In genomic region chr1:132051746-132052145, GRCm38 (mm10) we compare ENCODE assay signal across 20 mouse cellular contexts. TPM values are rescaled to one million over a fixed set of nuclear protein-coding genes. Genes with fewer than 3 reads are reported as not detected.
DNase-seq lines count a peak whose midpoint lies in the region; ATAC-seq and TF ChIP-seq lines count a peak whose summit lies in the region.
"Had no signal": no experiment of that assay in that cellular context is flagged by ENCODE, and none has a peak within 500 bp of the region (broad histone marks: within the 10 kb centered on the region; RNA-seq: fewer than 3 reads in every experiment).

No protein-coding gene starts in this region.

- TF ChIP-seq CTCF in gastrocnemius, adult 2 months (IDR thresholded peaks at IDR 0.05): no peak

- no peak overlapping the region for H3K4me3 ChIP-seq in gastrocnemius, adult 2 months
- H3K4me3 ChIP-seq in midbrain, embryonic 11.5 days (ENCODE audit: low read depth, low read length): no peak overlapping the region
- H3K4me3 ChIP-seq in midbrain, embryonic 14.5 days (replicated peaks; ENCODE audit: low read depth, low read length): no peak overlapping the region
- H3K4me3 ChIP-seq in midbrain, embryonic 15.5 days: no peak overlapping the region
- H3K4me3 ChIP-seq: embryonic facial prominence, embryonic 13.5 days; heart, embryonic 12.5 days; hindbrain, embryonic 12.5 days; limb, embryonic 15.5 days; liver, embryonic 15.5 days; midbrain, embryonic 10.5 days; neural tube, embryonic 12.5 days had no signal

- H3K4me2 ChIP-seq in midbrain, embryonic 11.5 days: no peak overlapping the region
- no peak overlapping the region for H3K4me2 ChIP-seq in midbrain, embryonic 14.5 days (ENCODE audit: low read length)
- no peak overlapping the region for H3K4me2 ChIP-seq in midbrain, embryonic 15.5 days
- H3K4me2 ChIP-seq: embryonic facial prominence, embryonic 13.5 days; heart, embryonic 12.5 days; hindbrain, embryonic 12.5 days; limb, embryonic 15.5 days; liver, embryonic 15.5 days; neural tube, embryonic 12.5 days had no signal

- DNase-seq in gastrocnemius, adult 2 months: peak; percentile 66
- no peak for DNase-seq in gastrocnemius, postnatal 4 days (ENCODE audit: low spot score in 2 of 2)
- peak; percentile 14 for DNase-seq in midbrain, embryonic 11.5 days (ENCODE audit: low spot score, missing footprints)
- DNase-seq in midbrain, embryonic 14.5 days: no peak
- DNase-seq in cerebellum, adult 8-10 months: peak; percentile 50
- peak; percentile 51 to 52 for DNase-seq in cerebellum, postnatal 36 days
- DNase-seq: heart, adult 11 months; heart, postnatal 14 days; thymus, postnatal 4 days had no signal

- H3K36me3 ChIP-seq in midbrain, embryonic 11.5 days (ENCODE audit: control insufficient read depth, insufficient read depth, low read length): no peaks in the 10 kb centered on the region
- H3K36me3 ChIP-seq in midbrain, embryonic 14.5 days (ENCODE audit: control insufficient read depth, insufficient read depth, low read length): no peaks in the 10 kb centered on the region
- H3K36me3 ChIP-seq in midbrain, embryonic 15.5 days (replicated peaks): no peaks in the 10 kb centered on the region
- H3K36me3 ChIP-seq: embryonic facial prominence, embryonic 13.5 days; heart, embryonic 12.5 days; hindbrain, embryonic 12.5 days; limb, embryonic 15.5 days; liver, embryonic 15.5 days; midbrain, embryonic 10.5 days; neural tube, embryonic 12.5 days had no signal

- no peaks in the 10 kb centered on the region for H3K27me3 ChIP-seq in midbrain, embryonic 11.5 days (ENCODE audit: control insufficient read depth, insufficient read depth, low read length)
- H3K27me3 ChIP-seq in midbrain, embryonic 14.5 days (ENCODE audit: control insufficient read depth, insufficient read depth, low read length): no peaks in the 10 kb centered on the region
- no peaks in the 10 kb centered on the region for H3K27me3 ChIP-seq in midbrain, embryonic 15.5 days (replicated peaks)
- H3K27me3 ChIP-seq: CH12.LX; embryonic facial prominence, embryonic 13.5 days; hindbrain, embryonic 12.5 days; limb, embryonic 15.5 days; liver, embryonic 15.5 days; neural tube, embryonic 12.5 days had no signal

- WGBS in midbrain, embryonic 11.5 days: 83% methylated on average over 3 of the region's 3 CpGs
- 72% methylated on average over 3 of the region's 3 CpGs for WGBS in midbrain, embryonic 14.5 days
- WGBS in midbrain, embryonic 15.5 days: 66% methylated on average over 3 of the region's 3 CpGs

- intact Hi-C loops in gastrocnemius, adult 2 months (cut with DNase I): no loop called here

- H3K4me1 ChIP-seq in midbrain, embryonic 11.5 days (ENCODE audit: control insufficient read depth, insufficient read depth, low read length): no peaks in the 10 kb centered on the region
- H3K4me1 ChIP-seq in midbrain, embryonic 14.5 days (ENCODE audit: control insufficient read depth, insufficient read depth, low read length): no peaks in the 10 kb centered on the region
- H3K4me1 ChIP-seq in midbrain, embryonic 15.5 days: no peaks in the 10 kb centered on the region
- H3K4me1 ChIP-seq: embryonic facial prominence, embryonic 13.5 days; heart, embryonic 12.5 days; hindbrain, embryonic 12.5 days; liver, embryonic 15.5 days; neural tube, embryonic 12.5 days had no signal

- ATAC-seq in midbrain, embryonic 11.5 days (ENCODE audit: low FRiP score): no peak
- ATAC-seq in midbrain, embryonic 14.5 days (ENCODE audit: low FRiP score, low TSS enrichment): no peak
- ATAC-seq in midbrain, embryonic 15.5 days (replicated peaks): no peak
- ATAC-seq: forebrain, embryonic 14.5 days had no signal

- no peak overlapping the region for H3K27ac ChIP-seq in gastrocnemius, adult 2 months
- H3K27ac ChIP-seq in midbrain, embryonic 11.5 days (ENCODE audit: low read depth, low read length): no peak overlapping the region
- no peak overlapping the region for H3K27ac ChIP-seq in midbrain, embryonic 14.5 days (replicated peaks; ENCODE audit: low read depth, low read length)
- no peak overlapping the region for H3K27ac ChIP-seq in midbrain, embryonic 15.5 days
- H3K27ac ChIP-seq: embryonic facial prominence, embryonic 13.5 days; hindbrain, embryonic 12.5 days; limb, embryonic 15.5 days; liver, embryonic 15.5 days; macrophage; midbrain, embryonic 10.5 days; neural tube, embryonic 12.5 days had no signal

- H3K9me3 ChIP-seq in midbrain, embryonic 11.5 days (ENCODE audit: control insufficient read depth, low read length): no peaks in the 10 kb centered on the region
- H3K9me3 ChIP-seq in midbrain, embryonic 14.5 days (ENCODE audit: control insufficient read depth, low read length): no peaks in the 10 kb centered on the region
- no peaks in the 10 kb centered on the region for H3K9me3 ChIP-seq in midbrain, embryonic 15.5 days
- H3K9me3 ChIP-seq: embryonic facial prominence, embryonic 13.5 days; heart, embryonic 12.5 days; hindbrain, embryonic 12.5 days; limb, embryonic 15.5 days; liver, embryonic 15.5 days; midbrain, embryonic 10.5 days; neural tube, embryonic 12.5 days had no signal

- H3K9ac ChIP-seq in midbrain, embryonic 11.5 days (ENCODE audit: low read length): no peak overlapping the region
- no peak overlapping the region for H3K9ac ChIP-seq in midbrain, embryonic 14.5 days (replicated peaks; ENCODE audit: low read length)
- no peak overlapping the region for H3K9ac ChIP-seq in midbrain, embryonic 15.5 days
- H3K9ac ChIP-seq: embryonic facial prominence, embryonic 13.5 days; heart, embryonic 12.5 days; hindbrain, embryonic 12.5 days; limb, embryonic 15.5 days; liver, embryonic 15.5 days; neural tube, embryonic 12.5 days had no signal

RNA-seq across cellular contexts. Expression of gene Mfsd4a, which starts 16.1 kb away (rescaled TPM):
- total RNA-seq in gastrocnemius, adult 2 months (2021): 1 to 10 TPM; 4.4 to 9.8 TPM
- total RNA-seq in gastrocnemius, postnatal 4 days (2021): 1 to 10 TPM; 1.7 to 2.5 TPM
- 8.1 and 8.7 TPM in 2 replicates for polyA plus RNA-seq in midbrain, embryonic 11.5 days (2014; fragmentation: Nextera tagmentation; extraction: Ambion mirVana)
- polyA plus RNA-seq in midbrain, embryonic 14.5 days (2014; fragmentation: Nextera tagmentation; extraction: Ambion mirVana): 7.5 and 10.2 TPM in 2 replicates
- 7.8 and 8.5 TPM in 2 replicates for polyA plus RNA-seq in midbrain, embryonic 15.5 days (2015; fragmentation: Nextera tagmentation; extraction: Ambion mirVana)

RNA-seq across cellular contexts. Expression of gene Elk4, which starts 44.3 kb away (rescaled TPM):
- 10 to 100 TPM; 69.6 to 76.1 TPM for total RNA-seq in gastrocnemius, adult 2 months (2021)
- total RNA-seq in gastrocnemius, postnatal 4 days (2021): 10 to 100 TPM; 89.7 to 91.0 TPM
- polyA plus RNA-seq in midbrain, embryonic 11.5 days (2014; fragmentation: Nextera tagmentation; extraction: Ambion mirVana): 17.2 and 19.5 TPM in 2 replicates
- 14.4 and 17.1 TPM in 2 replicates for polyA plus RNA-seq in midbrain, embryonic 14.5 days (2014; fragmentation: Nextera tagmentation; extraction: Ambion mirVana)
- 12.7 and 13.1 TPM in 2 replicates for polyA plus RNA-seq in midbrain, embryonic 15.5 days (2015; fragmentation: Nextera tagmentation; extraction: Ambion mirVana)

Comparison
In these comparisons a context has a peak if more than half of its experiments do, and no peak if none do; other contexts are left out.
1. DNase-seq: peak in gastrocnemius, adult 2 months (single experiment), midbrain, embryonic 11.5 days (single experiment), cerebellum, adult 8-10 months (single experiment) and cerebellum, postnatal 36 days (2 of 2); none in gastrocnemius, postnatal 4 days (0 of 2) and midbrain, embryonic 14.5 days (single experiment).